Mouse (Mus musculus) heart, adult 2 months (tissue): ENCODE data around the gene Dusp12. TPM values are rescaled to one million over a fixed set of nuclear protein-coding genes. Genes with fewer than 3 reads are reported as not detected.

Experiments
- DNase-seq, 2 experiments: peaks; one replicate each; pipeline ENCODE4 v3.0.0; 2021
- H3K27ac ChIP-seq: fragments of 200-600 bp; 2 replicates; pipeline ENCODE4 v1.8.1; 2022
- H3K27me3 ChIP-seq: fragments of 200-500 bp; 2 replicates; pipeline ENCODE4 v1.6.1; 2012; ENCODE audit warnings: mild to moderate bottlenecking, low read length, inconsistent platforms, mixed read lengths; ENCODE audit not compliant: control insufficient read depth, insufficient read depth
- H3K36me3 ChIP-seq: fragments of 200-500 bp; 2 replicates; pipeline ENCODE4 v1.6.1; 2012; ENCODE audit warnings: low read length, inconsistent platforms; ENCODE audit not compliant: control insufficient read depth, insufficient read depth
- H3K4me1 ChIP-seq: fragments of 200-500 bp; 2 replicates; pipeline ENCODE4 v1.6.1; 2011; ENCODE audit warnings: low read length; ENCODE audit not compliant: control insufficient read depth, insufficient read depth
- H3K4me3 ChIP-seq: fragments of 200-600 bp; 2 replicates; pipeline ENCODE4 v1.8.1; 2022
- H3K79me2 ChIP-seq: fragments of 200-500 bp; replicated peaks from 2 replicates; pipeline ENCODE4 v1.6.1; 2012; ENCODE audit warnings: mild to moderate bottlenecking, inconsistent platforms, low read length, moderate library complexity, mixed read lengths; ENCODE audit not compliant: control insufficient read depth, insufficient read depth
- H3K9ac ChIP-seq: fragments of 200-500 bp; 2 replicates; pipeline ENCODE4 v1.6.1; 2012; ENCODE audit warnings: low read depth, mild to moderate bottlenecking, control low read depth, inconsistent platforms, low read length, mixed read lengths
- CTCF ChIP-seq: fragments of 200-600 bp; IDR thresholded peaks from 2 replicates; pipeline ENCODE4 v1.8.1; 2022; ENCODE audit warnings: antibody characterized with exemption, mild to moderate bottlenecking, moderate library complexity
- EP300 ChIP-seq: fragments of 200-500 bp; IDR thresholded peaks from 2 replicates; pipeline ENCODE4 v1.6.1; 2011; ENCODE audit warnings: low read depth, low read length, control low read depth; ENCODE audit not compliant: insufficient read depth
- POLR2A ChIP-seq: fragments of 200-500 bp; IDR thresholded peaks from 2 replicates; pipeline ENCODE4 v1.6.1; 2011; ENCODE audit warnings: mild to moderate bottlenecking, low read depth, low read length, control low read depth; ENCODE audit not compliant: insufficient read depth
- WGBS: fragments of 180-500 bp; shearing (Covaris S2); methylation state at CpG from one replicate; pipeline ENCODE4 v1.1.7; 2018; 5-methylcytosine and 5-hydroxymethylcytosine counted together
- intact Hi-C: fragments of 180-260 bp; cut with DNase I; formaldehyde crosslinking; loops from one replicate; pipeline ENCODE4 v1.15.1; 2025
- polyA plus RNA-seq: library from polyadenylated mRNA; depleted of rRNA; stranded (reverse); fragments of >200 nt; gene quantifications from 2 replicates; pipeline ENCODE4 v1.2.3, GENCODE M21; 2012
- total RNA-seq, 2 experiments: library from RNA; stranded (reverse); gene quantifications; 2 replicates each; pipeline ENCODE4 v1.2.3; 2021

The Dusp12 gene
- total and polyA plus RNA-seq, 3 experiments, result 6.7 to 7.0 (median 6.8) TPM

DNA sequence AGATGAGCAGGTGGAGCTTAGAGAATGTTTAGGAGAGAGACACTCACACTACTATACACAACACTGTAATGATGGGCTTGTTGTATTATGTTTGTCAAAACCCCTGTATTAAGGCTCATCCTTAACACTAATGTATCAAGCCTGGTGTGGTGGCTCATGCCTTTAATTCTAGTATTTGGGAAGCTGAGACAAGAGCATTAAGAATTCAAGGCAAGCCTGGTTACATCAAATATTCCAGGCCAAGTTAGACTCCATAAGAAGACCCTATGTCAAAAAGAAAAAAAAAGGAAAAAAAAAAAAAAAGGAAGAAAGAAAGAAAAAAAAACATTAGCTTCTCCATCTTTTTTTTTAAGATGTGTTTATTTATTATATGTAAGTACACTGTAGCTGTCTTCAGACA, 21.1 kb downstream of the Dusp12 start:
- TF ChIP-seq POLR2A, result no peak
- peaks cover 7% of the 10 kb centered on the region for H3K4me1 ChIP-seq
- H3K9ac ChIP-seq, result no peak overlapping the region
- DNase-seq, result no peak
- H3K79me2 ChIP-seq, result peaks cover 7% of the 10 kb centered on the region
- H3K36me3 ChIP-seq, result peaks cover 19% of the 10 kb centered on the region
- intact Hi-C loops, result no loop called here
- H3K27me3 ChIP-seq, result no peaks in the 10 kb centered on the region
- H3K4me3 ChIP-seq, result no peak overlapping the region
- no peak overlapping the region for H3K27ac ChIP-seq

DNA sequence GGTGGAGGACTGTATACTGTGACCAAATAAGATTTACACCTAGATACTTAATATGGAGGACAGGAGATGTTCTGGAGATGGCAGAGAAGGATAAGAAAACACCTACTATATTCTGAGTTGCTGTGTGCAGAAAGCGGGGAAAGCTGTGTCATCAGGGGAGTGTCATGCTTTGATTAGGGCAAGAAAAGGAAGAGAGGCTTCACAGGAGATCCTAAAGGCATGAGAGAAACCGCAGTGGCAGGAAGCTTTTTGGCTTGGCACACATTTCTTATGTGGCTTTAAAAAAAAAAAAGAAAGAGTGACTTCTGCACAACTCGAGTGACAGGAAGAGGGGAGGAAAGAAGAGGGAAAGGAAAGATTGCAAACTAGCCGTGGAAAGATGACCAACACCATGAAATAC, 22.3 kb downstream of the Dusp12 start:
- 24% methylated on average over 4 of the region's 4 CpGs for WGBS
- Histone ChIP-seq H3K36me3 (peaks cover 19% of the 10 kb centered on the region), H3K27ac (no peak overlapping the region), H3K27me3 (no peaks in the 10 kb centered on the region), H3K9ac (no peak overlapping the region), H3K79me2 (peaks cover 7% of the 10 kb centered on the region), H3K4me3 (no peak overlapping the region), H3K4me1 (peaks cover 7% of the 10 kb centered on the region)
- intact Hi-C loops, result no loop called here
- no peak for TF ChIP-seq POLR2A
- TF ChIP-seq EP300, result no peak
- TF ChIP-seq CTCF, result no peak
- DNase-seq, result no peak

DNA sequence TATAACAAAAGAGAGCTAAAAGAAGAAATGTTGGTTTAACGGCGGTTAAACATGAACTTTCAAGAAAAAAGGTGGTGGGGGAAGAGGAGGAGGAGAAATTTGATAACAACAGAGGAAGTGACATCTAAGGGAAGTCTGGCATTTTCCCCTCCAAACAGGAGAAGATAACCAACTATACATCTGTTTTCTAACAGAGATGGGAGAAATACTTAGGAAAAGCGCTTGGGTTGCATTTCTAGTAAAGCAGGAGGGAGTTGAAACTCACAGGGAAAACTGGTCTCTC, 23.0 kb downstream of the Dusp12 start:
- no peaks in the 10 kb centered on the region for H3K27me3 ChIP-seq
- peaks cover 7% of the 10 kb centered on the region for H3K79me2 ChIP-seq
- H3K4me1 ChIP-seq, result peaks cover 7% of the 10 kb centered on the region
- no peak for DNase-seq
- H3K36me3 ChIP-seq, result peaks cover 19% of the 10 kb centered on the region
- no peak overlapping the region for H3K9ac ChIP-seq
- no peak overlapping the region for H3K4me3 ChIP-seq
- H3K27ac ChIP-seq, result no peak overlapping the region
- WGBS, result 41% methylated on average over 3 of the region's 3 CpGs
- TF ChIP-seq CTCF (no peak), EP300 (no peak), POLR2A (no peak)
- intact Hi-C loops, result no loop called here

DNA sequence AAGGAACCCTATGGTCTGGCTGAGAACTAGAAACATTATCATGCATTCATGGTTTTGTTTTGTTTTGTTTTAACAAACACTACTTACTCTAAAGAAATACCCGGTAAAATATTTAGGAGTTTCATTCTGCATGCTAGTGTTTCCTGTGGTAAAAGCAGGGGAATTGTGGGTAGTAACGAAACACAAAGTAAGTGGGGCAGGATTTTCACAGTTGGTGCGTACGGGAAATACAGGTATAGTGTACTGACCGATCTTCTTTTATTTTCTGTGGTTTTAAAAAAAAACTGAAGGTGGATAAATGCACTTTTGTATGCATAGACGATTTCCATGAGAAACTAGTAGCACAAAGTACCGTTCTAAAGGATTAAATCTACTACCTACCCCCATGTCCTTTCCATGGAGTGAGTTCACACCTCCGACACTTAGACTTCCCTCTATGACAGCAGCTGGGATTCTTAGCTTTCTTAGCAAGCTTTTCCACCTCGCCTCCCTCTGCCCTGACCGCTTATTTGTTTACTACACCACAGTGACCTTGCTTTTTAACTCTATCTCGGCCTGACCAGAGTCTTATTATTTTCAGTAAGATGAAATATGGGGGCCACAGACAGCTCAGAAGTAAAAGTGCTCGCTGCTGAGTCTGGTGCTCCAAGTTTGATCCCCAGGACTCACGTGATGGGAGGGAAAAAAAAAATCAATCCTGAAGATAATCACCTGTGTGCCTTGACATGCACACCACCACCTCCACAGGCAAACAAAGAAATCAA, 23.5 kb downstream of the Dusp12 start:
- DNase-seq, result no peak
- Histone ChIP-seq H3K79me2 (peaks cover 7% of the 10 kb centered on the region), H3K4me3 (no peak overlapping the region), H3K27me3 (no peaks in the 10 kb centered on the region), H3K9ac (no peak overlapping the region), H3K4me1 (peaks cover 7% of the 10 kb centered on the region), H3K27ac (no peak overlapping the region), H3K36me3 (peaks cover 19% of the 10 kb centered on the region)
- WGBS, result 58% methylated on average over 13 of the region's 13 CpGs
- intact Hi-C loops, result no loop called here
- TF ChIP-seq POLR2A (no peak), EP300 (no peak), CTCF (no peak)

DNA sequence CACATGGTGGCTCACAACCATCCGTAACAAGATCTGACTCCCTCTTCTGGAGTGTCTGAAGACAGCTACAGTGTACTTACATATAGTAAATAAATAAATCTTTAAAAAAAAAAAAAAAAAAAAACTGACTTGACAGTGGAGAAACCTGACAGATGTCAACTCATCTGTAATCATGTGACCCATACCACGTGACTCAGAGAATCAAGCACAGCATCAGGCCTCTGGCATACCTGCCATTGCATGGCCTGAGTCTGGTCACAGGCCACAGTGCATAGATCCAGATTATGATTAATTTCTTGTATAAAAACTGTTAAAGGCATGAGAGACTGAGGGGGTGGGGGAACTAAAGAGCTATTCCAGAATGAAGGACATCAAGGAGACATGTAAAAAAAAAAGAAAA, 26.5 kb downstream of the Dusp12 start:
- H3K27me3 ChIP-seq, result no peaks in the 10 kb centered on the region
- peaks cover 17% of the 10 kb centered on the region for H3K36me3 ChIP-seq
- no peak overlapping the region for H3K27ac ChIP-seq
- intact Hi-C loops, result no loop called here
- 72% methylated on average over 2 of the region's 2 CpGs for WGBS
- no peak for DNase-seq
- H3K4me1 ChIP-seq, result peaks cover 5% of the 10 kb centered on the region
- H3K79me2 ChIP-seq, result peaks cover 7% of the 10 kb centered on the region; the same call in 1 of the 2 replicates
- TF ChIP-seq POLR2A, result no peak
- no peak for TF ChIP-seq EP300
- TF ChIP-seq CTCF, result no peak
- H3K4me3 ChIP-seq, result no peak overlapping the region
- no peak overlapping the region for H3K9ac ChIP-seq

DNA sequence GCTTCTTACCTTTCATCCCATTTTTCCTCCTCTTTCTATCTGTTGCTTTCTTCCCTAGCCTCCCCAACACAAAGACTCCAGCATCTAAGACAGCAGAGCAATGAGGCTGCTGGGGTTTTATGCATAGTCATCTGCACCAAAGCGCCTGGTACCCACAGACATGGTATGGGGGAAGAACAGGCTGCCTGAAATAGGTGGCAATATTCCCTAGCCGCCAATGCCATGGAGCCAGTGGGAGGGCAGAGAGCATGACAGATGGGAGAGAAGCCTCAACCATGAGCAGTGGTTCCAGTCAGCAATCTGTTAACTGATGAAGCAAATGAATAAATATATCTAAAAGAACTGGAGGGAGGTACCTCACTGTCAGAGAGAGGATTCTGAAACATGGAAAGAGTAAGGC, 28.0 kb downstream of the Dusp12 start:
- WGBS, result 92% methylated on average over 2 of the region's 2 CpGs
- Histone ChIP-seq H3K27me3 (no peaks in the 10 kb centered on the region), H3K36me3 (peaks cover 14% of the 10 kb centered on the region)

More for the DNA sequence above, 28.0 kb downstream of the Dusp12 start:
- TF ChIP-seq CTCF, result no peak
- TF ChIP-seq EP300, result no peak
- no peak for TF ChIP-seq POLR2A
- no peak for DNase-seq
- no peak overlapping the region for H3K4me3 ChIP-seq
- H3K9ac ChIP-seq, result no peak overlapping the region
- peaks cover 3% of the 10 kb centered on the region for H3K4me1 ChIP-seq
- no peak overlapping the region for H3K27ac ChIP-seq
- intact Hi-C loops, result no loop called here
- peaks cover 7% of the 10 kb centered on the region; the same call in 1 of the 2 replicates for H3K79me2 ChIP-seq
